Mouse (Mus musculus) subcutaneous adipose tissue, adult 2 months (tissue): ENCODE measurements around the gene Stc2. TPM values are rescaled to one million over a fixed set of nuclear protein-coding genes. Genes with fewer than 3 reads are reported as not detected.

ENCODE experiments used
- polyA plus RNA-seq: library from polyadenylated mRNA; depleted of rRNA; stranded (reverse); fragments of >200 nt; gene quantifications from 2 replicates; pipeline ENCODE4 v1.2.3, GENCODE M21; 2012; ENCODE audit warnings: low replicate concordance; rRNA removed

The Stc2 gene
- 11.3 and 11.9 TPM in 2 replicates for polyA plus RNA-seq

DNA sequence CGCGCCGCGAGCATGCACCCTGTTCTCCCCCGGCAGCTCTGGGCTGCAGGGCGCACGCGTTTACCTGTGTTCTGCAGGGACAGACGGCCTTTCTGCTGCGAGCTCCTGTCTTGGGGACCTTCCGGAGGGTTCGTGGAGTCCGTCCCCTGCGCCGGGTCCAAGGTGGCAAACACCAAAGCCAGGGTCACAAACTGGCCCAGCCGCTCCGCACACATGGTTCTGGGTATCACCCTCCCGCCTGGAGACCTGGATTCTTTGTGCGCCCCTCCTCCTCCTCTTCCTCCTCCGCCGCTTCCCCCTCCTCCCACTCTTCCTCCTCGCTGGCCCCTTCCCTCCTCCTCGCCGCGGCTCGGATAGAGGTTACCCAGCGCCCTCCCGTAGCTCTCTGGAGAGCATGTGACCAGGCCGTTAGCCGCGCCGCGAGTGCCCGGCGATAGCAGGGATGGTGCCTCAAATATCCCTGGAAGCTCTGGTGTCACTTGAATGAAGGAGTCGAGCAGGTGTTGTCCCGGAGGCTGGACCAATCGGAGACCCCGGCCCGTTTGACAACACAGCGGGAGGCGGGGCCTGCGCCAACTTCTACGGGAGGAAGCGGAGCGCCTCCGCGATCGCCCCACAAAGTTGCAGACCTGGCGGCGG is at the start of gene Stc2:
Gene Stc2, minus strand, starts transcription at position 427 of the 639 bp plus-strand sequence.

Other genes starting within 250 kb of the Stc2 start
- not detected in 2 replicates for gene Gm17332, start 187.6 kb downstream of the Stc2 start, polyA plus RNA-seq